Comparison of ENCODE assay signal across 8 mouse cellular contexts in genomic region chr1:172046938-172047337, GRCm38 (mm10). TPM values are rescaled to one million over a fixed set of nuclear protein-coding genes. Genes with fewer than 3 reads are reported as not detected.
DNase-seq lines count a peak whose midpoint lies in the region; ATAC-seq and TF ChIP-seq lines count a peak whose summit lies in the region.

No protein-coding gene starts in this region.

- H3K27me3 ChIP-seq in forebrain, embryonic 13.5 days = no peaks in the 10 kb centered on the region

- intact Hi-C loops in left cerebral cortex, adult 2 months (cut with DNase I) = loop anchor here (5.0 kb wide), 3 partner anchors 80 to 310 kb away; partner anchors contain the start of gene Pex19

- peak overlapping the region; percentile 42; the same call in 1 of the 2 replicates for H3K4me2 ChIP-seq in forebrain, embryonic 13.5 days

- no peaks in the 10 kb centered on the region for H3K36me3 ChIP-seq in forebrain, embryonic 13.5 days (ENCODE audit: poor library complexity, severe bottlenecking)

- peak; percentile 88 for TF ChIP-seq CTCF in left cerebral cortex, adult 2 months (IDR thresholded peaks at IDR 0.05)

- 0 out of 2 replicates have a peak, but pooled peaks have one; percentile 62 for ATAC-seq in cerebellum, adult (ENCODE audit: insufficient number of reproducible peaks, low FRiP score, low TSS enrichment)
- ATAC-seq in forebrain, embryonic 13.5 days = peak; percentile 61
- peak; percentile 86 to 96 for ATAC-seq in hematopoietic stem cell, adult 5-6 weeks (replicated peaks in 1 of 2; ENCODE audit: insufficient read depth in 1 of 2, low FRiP score in 2 of 2, low TSS enrichment in 1 of 2, low read depth in 1 of 2, poor library complexity in 2 of 2, severe bottlenecking in 2 of 2)

- WGBS in forebrain, embryonic 13.5 days = 10% methylated on average over 5 of the region's 5 CpGs

- peak overlapping the region; percentile 96 for H3K27ac ChIP-seq in forebrain, embryonic 13.5 days
- no peak overlapping the region for H3K27ac ChIP-seq in left cerebral cortex, adult 2 months

- no peaks in the 10 kb centered on the region for H3K9me3 ChIP-seq in forebrain, embryonic 13.5 days (replicated peaks)

- H3K9ac ChIP-seq in forebrain, embryonic 13.5 days = peak overlapping the region; percentile 22

- H3K4me1 ChIP-seq in forebrain, embryonic 13.5 days = peaks cover 35% of the 10 kb centered on the region

- peak; percentile 53 for DNase-seq in ovary, postnatal 10 days (ENCODE audit: low spot score)
- DNase-seq in ovary, adult 18-20 months (ENCODE audit: low spot score) = no peak
- DNase-seq in left cerebral cortex, adult 2 months (ENCODE audit: extremely low spot score in 1 of 2, low spot score in 2 of 2) = peak; percentile 60 to 71
- DNase-seq in mesoderm, embryonic 11.5 days (ENCODE audit: low read depth, low spot score) = peak; percentile 88
- peak; percentile 24 to 61 for DNase-seq in spleen, postnatal 14 days (ENCODE audit: low spot score in 2 of 2)

- H3K4me3 ChIP-seq in forebrain, embryonic 13.5 days = no peak overlapping the region
- no peak overlapping the region for H3K4me3 ChIP-seq in left cerebral cortex, adult 2 months

RNA-seq across cellular contexts. Expression of gene Nhlh1, which starts 10.4 kb away (rescaled TPM):
- polyA plus RNA-seq in forebrain, embryonic 13.5 days (2015; fragmentation: Nextera tagmentation; extraction: Ambion mirVana) = 7.3 and 7.8 TPM in 2 replicates
- total RNA-seq in hematopoietic stem cell, adult 5-6 weeks (2017) = not detected in 2 replicates
- total RNA-seq in left cerebral cortex, adult 2 months (2021) = under 1 TPM; 0.18 to 0.49 TPM

RNA-seq across cellular contexts. Expression of gene Vangl2, which starts 18.7 kb away (rescaled TPM):
- polyA plus RNA-seq in forebrain, embryonic 13.5 days (2015; fragmentation: Nextera tagmentation; extraction: Ambion mirVana) = 55.0 and 55.4 TPM in 2 replicates
- total RNA-seq in hematopoietic stem cell, adult 5-6 weeks (2017) = 5.2 TPM in 2 replicates
- total RNA-seq in left cerebral cortex, adult 2 months (2021) = 10 to 100 TPM; 12.5 to 14.5 TPM

RNA-seq across cellular contexts. Expression of gene Copa, which starts 35.4 kb away (rescaled TPM):
- 174 and 194 TPM in 2 replicates for polyA plus RNA-seq in forebrain, embryonic 13.5 days (2015; fragmentation: Nextera tagmentation; extraction: Ambion mirVana)
- 126 and 139 TPM in 2 replicates for total RNA-seq in hematopoietic stem cell, adult 5-6 weeks (2017)
- total RNA-seq in left cerebral cortex, adult 2 months (2021) = 100 to 1,000 TPM; 138 to 147 TPM

RNA-seq across cellular contexts. Expression of gene Ncstn, which starts 35.7 kb away (rescaled TPM):
- 95.5 and 106 TPM in 2 replicates for polyA plus RNA-seq in forebrain, embryonic 13.5 days (2015; fragmentation: Nextera tagmentation; extraction: Ambion mirVana)
- total RNA-seq in hematopoietic stem cell, adult 5-6 weeks (2017) = 24.0 and 25.1 TPM in 2 replicates
- 10 to 100 TPM; 61.5 to 65.4 TPM for total RNA-seq in left cerebral cortex, adult 2 months (2021)
